Mouse (Mus musculus): Measurements from ENCODE around the gene Gm21170. TPM values are rescaled to one million over a fixed set of nuclear protein-coding genes. Genes with fewer than 3 reads are reported as not detected.
"Not testable (repeated sequence)": the region's sequence is repeated elsewhere in the genome, so short reads cannot be mapped to it uniquely, and the experiment has no call there.

Gene Gm21170
- total RNA-seq (2015) (not detected in 2 replicates), total RNA-seq (2017) (not detected in 2 replicates)

- ATAC-seq (ENCODE audit: poor library complexity, severe bottlenecking): not testable (repeated sequence)
These were observed at the start of gene Gm21170 for GRCm38 (mm10) chrY:47690998-47691397. Gene Gm21170 (minus strand): TSS chrY:47691098.

Other genes with a start within 250 kb of the Gm21170 start
- gene Gm21256, start 240.1 kb downstream of the Gm21170 start, total RNA-seq (2015): not detected in 2 replicates
- gene Gm21256, start 240.1 kb downstream of the Gm21170 start, total RNA-seq (2017): not detected in 2 replicates

Measured in megakaryocyte, adult 5-6 weeks (primary cell).